Mouse (Mus musculus): ENCODE data around the gene 1700028K03Rik. TPM values are rescaled to one million over a fixed set of nuclear protein-coding genes. Genes with fewer than 3 reads are reported as not detected.

The 1700028K03Rik gene
- 0.10 and 0.26 TPM in 2 replicates for polyA plus RNA-seq (2016; fragmentation: Nextera tagmentation; extraction: Ambion mirVana)

- Histone ChIP-seq H3K9me3 (replicated peaks) (no peaks in the 10 kb centered on the region), H3K4me2 (no peak within 1 kb of the TSS)
- WGBS: 65% methylated on average over 15 of the region's 15 CpGs
Measured at GRCm38 (mm10) chr5:107534581-107534980, at the start of gene 1700028K03Rik. 1700028K03Rik (plus strand) TSS chr5:107534709.

GRCm38 (mm10) chr5:107488996-107489395 lies 45.5 kb upstream of the 1700028K03Rik start:
- Histone ChIP-seq H3K4me2 (no peak overlapping the region), H3K9ac (no peak overlapping the region), H3K9me3 (replicated peaks) (no peaks in the 10 kb centered on the region), H3K27ac (ENCODE audit: poor library complexity, severe bottlenecking) (no peak overlapping the region), H3K4me1 (replicated peaks) (peaks cover 11% of the 10 kb centered on the region), H3K4me3 (no peak overlapping the region), H3K27me3 (replicated peaks) (no peaks in the 10 kb centered on the region), H3K36me3 (peaks cover 10% of the 10 kb centered on the region; the same call in 1 of the 2 replicates)
- no peak for ATAC-seq (ENCODE audit: insufficient number of reproducible peaks, low FRiP score)
- WGBS: 54% methylated on average over 4 of the region's 4 CpGs

More at GRCm38 (mm10) chr5:107534581-107534980, at the start of gene 1700028K03Rik:
- H3K27me3 ChIP-seq (replicated peaks): no peaks in the 10 kb centered on the region
- no peak within 1 kb of the TSS for H3K27ac ChIP-seq (ENCODE audit: poor library complexity, severe bottlenecking)
- peak; percentile 64 for ATAC-seq (ENCODE audit: insufficient number of reproducible peaks, low FRiP score)
- H3K9ac ChIP-seq: no peak within 1 kb of the TSS
- no peaks in the 10 kb centered on the region for H3K36me3 ChIP-seq
- H3K4me1 ChIP-seq (replicated peaks): no peaks in the 10 kb centered on the region
- H3K4me3 ChIP-seq: no peak within 1 kb of the TSS

- Histone ChIP-seq H3K27ac (ENCODE audit: poor library complexity, severe bottlenecking) (no peak overlapping the region), H3K9ac (no peak overlapping the region), H3K4me2 (no peak overlapping the region), H3K4me3 (no peak overlapping the region), H3K9me3 (replicated peaks) (0 out of 2 replicates have a peak, but pooled peaks cover 4% of the 10 kb centered on the region), H3K4me1 (replicated peaks) (peaks cover 11% of the 10 kb centered on the region), H3K27me3 (replicated peaks) (no peaks in the 10 kb centered on the region), H3K36me3 (peaks cover 10% of the 10 kb centered on the region; the same call in 1 of the 2 replicates)
- 79% methylated on average over 9 of the region's 9 CpGs for WGBS
- ATAC-seq (ENCODE audit: insufficient number of reproducible peaks, low FRiP score): no peak
Measured at GRCm38 (mm10) chr5:107491036-107491435, 43.5 kb upstream of the 1700028K03Rik start.

- H3K4me1 ChIP-seq (replicated peaks): peaks cover 11% of the 10 kb centered on the region
- H3K27ac ChIP-seq (ENCODE audit: poor library complexity, severe bottlenecking): no peak overlapping the region
- H3K4me2 ChIP-seq: no peak overlapping the region
- ATAC-seq (ENCODE audit: insufficient number of reproducible peaks, low FRiP score): no peak
- WGBS: 84% methylated on average over 2 of the region's 2 CpGs
- H3K4me3 ChIP-seq: no peak overlapping the region
- 0 out of 2 replicates have a peak, but pooled peaks cover 4% of the 10 kb centered on the region for H3K9me3 ChIP-seq (replicated peaks)
- peaks cover 10% of the 10 kb centered on the region; the same call in 1 of the 2 replicates for H3K36me3 ChIP-seq
- no peaks in the 10 kb centered on the region for H3K27me3 ChIP-seq (replicated peaks)
- no peak overlapping the region for H3K9ac ChIP-seq
Measured at GRCm38 (mm10) chr5:107492471-107492870, 42.0 kb upstream of the 1700028K03Rik start.

GRCm38 (mm10) chr5:107494759-107495158 lies 39.8 kb upstream of the 1700028K03Rik start:
- Histone ChIP-seq H3K9ac (no peak overlapping the region), H3K36me3 (peaks cover 10% of the 10 kb centered on the region; the same call in 1 of the 2 replicates), H3K4me3 (no peak overlapping the region), H3K27me3 (replicated peaks) (no peaks in the 10 kb centered on the region), H3K9me3 (replicated peaks) (0 out of 2 replicates have a peak, but pooled peaks cover 4% of the 10 kb centered on the region), H3K27ac (ENCODE audit: poor library complexity, severe bottlenecking) (no peak overlapping the region), H3K4me1 (replicated peaks) (no peaks in the 10 kb centered on the region), H3K4me2 (no peak overlapping the region)
- ATAC-seq (ENCODE audit: insufficient number of reproducible peaks, low FRiP score): no peak
- 91% methylated on average over 5 of the region's 5 CpGs for WGBS

GRCm38 (mm10) chr5:107496047-107496446 lies 38.5 kb upstream of the 1700028K03Rik start:
- Histone ChIP-seq H3K4me1 (replicated peaks) (no peaks in the 10 kb centered on the region), H3K9ac (no peak overlapping the region), H3K36me3 (peaks cover 10% of the 10 kb centered on the region; the same call in 1 of the 2 replicates), H3K4me2 (no peak overlapping the region), H3K9me3 (replicated peaks) (0 out of 2 replicates have a peak, but pooled peaks cover 4% of the 10 kb centered on the region), H3K27ac (ENCODE audit: poor library complexity, severe bottlenecking) (no peak overlapping the region), H3K4me3 (no peak overlapping the region), H3K27me3 (replicated peaks) (no peaks in the 10 kb centered on the region)
- ATAC-seq (ENCODE audit: insufficient number of reproducible peaks, low FRiP score): no peak
- WGBS: 88% methylated on average over 2 of the region's 2 CpGs

- Histone ChIP-seq H3K27me3 (replicated peaks) (no peaks in the 10 kb centered on the region), H3K4me1 (replicated peaks) (no peaks in the 10 kb centered on the region), H3K27ac (ENCODE audit: poor library complexity, severe bottlenecking) (no peak overlapping the region), H3K9me3 (replicated peaks) (0 out of 2 replicates have a peak, but pooled peaks cover 4% of the 10 kb centered on the region), H3K4me2 (no peak overlapping the region), H3K36me3 (no peaks in the 10 kb centered on the region), H3K9ac (no peak overlapping the region), H3K4me3 (no peak overlapping the region)
- 79% methylated on average over 10 of the region's 10 CpGs for WGBS
- no peak for ATAC-seq (ENCODE audit: insufficient number of reproducible peaks, low FRiP score)
Measured at GRCm38 (mm10) chr5:107497519-107498501, 36.7 kb upstream of the 1700028K03Rik start.

- no peak for ATAC-seq (ENCODE audit: insufficient number of reproducible peaks, low FRiP score)
- Histone ChIP-seq H3K4me2 (no peak overlapping the region), H3K36me3 (peaks cover 4% of the 10 kb centered on the region), H3K9me3 (replicated peaks) (0 out of 2 replicates have a peak, but pooled peaks cover 4% of the 10 kb centered on the region), H3K9ac (no peak overlapping the region), H3K27me3 (replicated peaks) (no peaks in the 10 kb centered on the region), H3K27ac (ENCODE audit: poor library complexity, severe bottlenecking) (no peak overlapping the region), H3K4me1 (replicated peaks) (no peaks in the 10 kb centered on the region), H3K4me3 (no peak overlapping the region)
- WGBS: 78% methylated on average over 5 of the region's 5 CpGs
Measured at GRCm38 (mm10) chr5:107498806-107499310, 35.7 kb upstream of the 1700028K03Rik start.

GRCm38 (mm10) chr5:107499891-107500535 lies 34.5 kb upstream of the 1700028K03Rik start:
- H3K36me3 ChIP-seq: peaks cover 6% of the 10 kb centered on the region
- no peaks in the 10 kb centered on the region for H3K4me1 ChIP-seq (replicated peaks)
- H3K4me3 ChIP-seq: no peak overlapping the region
- no peak for ATAC-seq (ENCODE audit: insufficient number of reproducible peaks, low FRiP score)
- H3K27me3 ChIP-seq (replicated peaks): no peaks in the 10 kb centered on the region
- WGBS: 84% methylated on average over 5 of the region's 5 CpGs
- H3K9me3 ChIP-seq (replicated peaks): no peaks in the 10 kb centered on the region
- H3K4me2 ChIP-seq: no peak overlapping the region
- H3K9ac ChIP-seq: no peak overlapping the region
- H3K27ac ChIP-seq (ENCODE audit: poor library complexity, severe bottlenecking): no peak overlapping the region

- no peaks in the 10 kb centered on the region for H3K27me3 ChIP-seq (replicated peaks)
- no peak overlapping the region for H3K4me3 ChIP-seq
- H3K36me3 ChIP-seq: peaks cover 9% of the 10 kb centered on the region
- H3K9me3 ChIP-seq (replicated peaks): no peaks in the 10 kb centered on the region
- ATAC-seq (ENCODE audit: insufficient number of reproducible peaks, low FRiP score): no peak
- no peak overlapping the region for H3K27ac ChIP-seq (ENCODE audit: poor library complexity, severe bottlenecking)
- H3K4me1 ChIP-seq (replicated peaks): no peaks in the 10 kb centered on the region
- H3K9ac ChIP-seq: no peak overlapping the region
- 89% methylated on average over 1 of the region's 1 CpGs for WGBS
- no peak overlapping the region for H3K4me2 ChIP-seq
Measured at GRCm38 (mm10) chr5:107500741-107501140, 33.8 kb upstream of the 1700028K03Rik start.

- H3K36me3 ChIP-seq: peaks cover 10% of the 10 kb centered on the region
- no peak within 1 kb of the TSS for H3K9ac ChIP-seq
- WGBS: 66% methylated on average over 4 of the region's 4 CpGs
- H3K9me3 ChIP-seq (replicated peaks): no peaks in the 10 kb centered on the region
- H3K4me3 ChIP-seq: no peak within 1 kb of the TSS
- H3K4me1 ChIP-seq (replicated peaks): no peaks in the 10 kb centered on the region
- H3K27me3 ChIP-seq (replicated peaks): no peaks in the 10 kb centered on the region
- H3K4me2 ChIP-seq: no peak within 1 kb of the TSS
- H3K27ac ChIP-seq (ENCODE audit: poor library complexity, severe bottlenecking): no peak within 1 kb of the TSS
- no peak for ATAC-seq (ENCODE audit: insufficient number of reproducible peaks, low FRiP score)
Measured at GRCm38 (mm10) chr5:107507321-107507720, 27.2 kb upstream of the 1700028K03Rik start, which contains the start of gene Gm42669. Gm42669 (plus strand) TSS chr5:107507621.

Data from heart, embryonic 12.5 days (tissue).